Mouse (Mus musculus) heart, embryonic 14.5 days (tissue): Measurements from ENCODE around the gene Fbxo36. TPM values are rescaled to one million over a fixed set of nuclear protein-coding genes. Genes with fewer than 3 reads are reported as not detected.

ENCODE experiments used
- ATAC-seq: fragments of 200-750 bp; cut with Nextera tagmentation; 2 replicates; pipeline ENCODE4 v1.8.0; 2017; ENCODE audit warnings: low read depth, moderate TSS enrichment; ENCODE audit not compliant: insufficient number of reproducible peaks, insufficient read depth, low FRiP score
- H3K27ac ChIP-seq, 2 experiments: fragments of 200-500 bp in 1 of 2; fragments of 300-500 bp in 1 of 2; sonication (generic) in 1 of 2; replicated peaks in 1 of 2; 2 replicates each; pipeline ENCODE4 v1.5.1; 2012 to 2014; ENCODE audit warnings: low read depth in 2 of 2, low read length in 2 of 2, control low read depth in 1 of 2, mild to moderate bottlenecking in 1 of 2, mixed read lengths in 1 of 2; ENCODE audit not compliant: control insufficient read depth in 1 of 2, insufficient read depth in 1 of 2
- H3K27me3 ChIP-seq: fragments of 300-500 bp; sonication (generic); 2 replicates; pipeline ENCODE4 v1.6.1; 2014; ENCODE audit warnings: mild to moderate bottlenecking, low read length, control low read depth; ENCODE audit not compliant: control insufficient read depth, insufficient read depth
- H3K36me3 ChIP-seq: fragments of 300-500 bp; sonication (generic); 2 replicates; pipeline ENCODE4 v1.6.1; 2014; ENCODE audit warnings: mild to moderate bottlenecking, control low read depth, low read length, mixed read lengths; ENCODE audit not compliant: control insufficient read depth, insufficient read depth
- H3K4me1 ChIP-seq, 2 experiments: fragments of 200-500 bp in 1 of 2; fragments of 300-500 bp in 1 of 2; sonication (generic) in 1 of 2; 2 replicates each; pipeline ENCODE4 v1.6.1; 2012 to 2014; ENCODE audit warnings: low read length in 2 of 2, control low read depth in 1 of 2, mixed read lengths in 1 of 2; ENCODE audit not compliant: control insufficient read depth in 2 of 2, insufficient read depth in 2 of 2
- H3K4me2 ChIP-seq: fragments of 300-500 bp; sonication (generic); 2 replicates; pipeline ENCODE4 v1.6.1; 2014; ENCODE audit warnings: mild to moderate bottlenecking, low read length
- H3K4me3 ChIP-seq, 2 experiments: fragments of 200-500 bp in 1 of 2; fragments of 300-500 bp in 1 of 2; sonication (generic) in 1 of 2; 2 replicates each; pipeline ENCODE4 v1.5.1; 2012 to 2014; ENCODE audit warnings: low read length in 2 of 2, mild to moderate bottlenecking in 2 of 2, control low read depth in 1 of 2, low read depth in 1 of 2, moderate library complexity in 1 of 2; ENCODE audit not compliant: control insufficient read depth in 1 of 2, insufficient read depth in 1 of 2
- H3K9ac ChIP-seq: fragments of 300-500 bp; sonication (generic); 2 replicates; pipeline ENCODE4 v1.6.1; 2014; ENCODE audit warnings: mild to moderate bottlenecking, low read length
- H3K9me3 ChIP-seq: fragments of 300-500 bp; sonication (generic); 2 replicates; pipeline ENCODE4 v1.6.1; 2016; ENCODE audit warnings: low read length, control low read depth; ENCODE audit not compliant: control insufficient read depth
- WGBS: fragments of 180-500 bp; shearing (Covaris S2); extraction: QIAGEN DNeasy Blood & Tissue Kit; methylation state at CpG from one replicate; pipeline ENCODE4 v1.1.7; 2014; 5-methylcytosine and 5-hydroxymethylcytosine counted together
- polyA plus RNA-seq: library from polyadenylated mRNA; unstranded; fragments of >200 nt; fragmentation: Nextera tagmentation; extraction: Ambion mirVana; gene quantifications from 2 replicates; pipeline ENCODE4 v1.2.1, GENCODE M21; 2014

The Fbxo36 gene
- polyA plus RNA-seq, 1 experiment from 2014 or later: 9.3 TPM

- WGBS: 71% methylated on average over 11 of the region's 11 CpGs
- ATAC-seq: no peak
Observed at GRCm38 (mm10) chr1:84881248-84882065, 41.8 kb downstream of the Fbxo36 start.

GRCm38 (mm10) chr1:84882066-84882532 lies 42.5 kb downstream of the Fbxo36 start:
- H3K27me3 ChIP-seq: no peaks in the 10 kb centered on the region
- no peak overlapping the region for H3K9ac ChIP-seq
- H3K27ac ChIP-seq: no peak overlapping the region
- H3K4me1 ChIP-seq: no peaks in the 10 kb centered on the region
- no peaks in the 10 kb centered on the region for H3K36me3 ChIP-seq
- no peak overlapping the region for H3K4me2 ChIP-seq
- peaks cover 3% of the 10 kb centered on the region; the same call in 1 of the 2 replicates for H3K9me3 ChIP-seq
- H3K4me3 ChIP-seq: no peak overlapping the region
- ATAC-seq: no peak
- WGBS: 72% methylated on average over 2 of the region's 2 CpGs

More at GRCm38 (mm10) chr1:84881248-84882065, 41.8 kb downstream of the Fbxo36 start:
- Histone ChIP-seq H3K4me3 (no peak overlapping the region), H3K27me3 (no peaks in the 10 kb centered on the region), H3K27ac (no peak overlapping the region), H3K36me3 (no peaks in the 10 kb centered on the region), H3K9ac (no peak overlapping the region), H3K9me3 (peaks cover 3% of the 10 kb centered on the region; the same call in 1 of the 2 replicates), H3K4me2 (no peak overlapping the region), H3K4me1 (no peaks in the 10 kb centered on the region)

GRCm38 (mm10) chr1:84882937-84883336 lies 43.3 kb downstream of the Fbxo36 start:
- Histone ChIP-seq H3K4me2 (no peak overlapping the region), H3K9me3 (peaks cover 3% of the 10 kb centered on the region; the same call in 1 of the 2 replicates), H3K4me1 (no peaks in the 10 kb centered on the region), H3K4me3 (no peak overlapping the region), H3K9ac (no peak overlapping the region), H3K36me3 (no peaks in the 10 kb centered on the region), H3K27me3 (no peaks in the 10 kb centered on the region), H3K27ac (no peak overlapping the region)
- WGBS: 81% methylated on average over 4 of the region's 4 CpGs
- ATAC-seq: no peak

GRCm38 (mm10) chr1:84883889-84884288 lies 44.2 kb downstream of the Fbxo36 start:
- Histone ChIP-seq H3K27ac (no peak overlapping the region), H3K36me3 (no peaks in the 10 kb centered on the region), H3K27me3 (no peaks in the 10 kb centered on the region), H3K4me3 (no peak overlapping the region), H3K9ac (no peak overlapping the region), H3K9me3 (peaks cover 3% of the 10 kb centered on the region; the same call in 1 of the 2 replicates), H3K4me2 (no peak overlapping the region), H3K4me1 (no peaks in the 10 kb centered on the region)
- ATAC-seq: no peak
- 53% methylated on average over 4 of the region's 4 CpGs for WGBS

GRCm38 (mm10) chr1:84885174-84885573 lies 45.5 kb downstream of the Fbxo36 start:
- H3K4me3 ChIP-seq: no peak overlapping the region
- H3K9ac ChIP-seq: no peak overlapping the region
- ATAC-seq: no peak
- 76% methylated on average over 3 of the region's 3 CpGs for WGBS
- no peaks in the 10 kb centered on the region for H3K4me1 ChIP-seq
- H3K27ac ChIP-seq: no peak overlapping the region
- peaks cover 3% of the 10 kb centered on the region; the same call in 1 of the 2 replicates for H3K9me3 ChIP-seq
- no peak overlapping the region for H3K4me2 ChIP-seq
- H3K27me3 ChIP-seq: no peaks in the 10 kb centered on the region
- H3K36me3 ChIP-seq: no peaks in the 10 kb centered on the region

GRCm38 (mm10) chr1:84885921-84886320 lies 46.3 kb downstream of the Fbxo36 start:
- 85% methylated on average over 6 of the region's 6 CpGs for WGBS
- Histone ChIP-seq H3K27me3 (no peaks in the 10 kb centered on the region), H3K9ac (no peak overlapping the region), H3K4me2 (no peak overlapping the region), H3K4me3 (no peak overlapping the region), H3K27ac (no peak overlapping the region), H3K36me3 (no peaks in the 10 kb centered on the region), H3K9me3 (peaks cover 3% of the 10 kb centered on the region; the same call in 1 of the 2 replicates), H3K4me1 (no peaks in the 10 kb centered on the region)
- ATAC-seq: no peak

- H3K4me3 ChIP-seq: no peak overlapping the region
- no peak overlapping the region for H3K27ac ChIP-seq
Observed at GRCm38 (mm10) chr1:84889330-84890004, 49.8 kb downstream of the Fbxo36 start.

More at GRCm38 (mm10) chr1:84889330-84890004, 49.8 kb downstream of the Fbxo36 start:
- WGBS: 58% methylated on average over 8 of the region's 8 CpGs
- ATAC-seq: no peak
- H3K27me3 ChIP-seq: no peaks in the 10 kb centered on the region
- H3K36me3 ChIP-seq: no peaks in the 10 kb centered on the region
- peaks cover 3% of the 10 kb centered on the region; the same call in 1 of the 2 replicates for H3K9me3 ChIP-seq
- H3K4me1 ChIP-seq: no peaks in the 10 kb centered on the region
- no peak overlapping the region for H3K9ac ChIP-seq
- no peak overlapping the region for H3K4me2 ChIP-seq
